Mouse (Mus musculus) stomach, embryonic 16.5 days (tissue): ENCODE measurements at regions not wholly inside any gene's neighbourhood (a gene's known extent, or its start where the extent isn't known, plus 50 kb on each side); places are given as distances from the start of the nearest gene placed in this dataset.

ENCODE experiments used
- ATAC-seq: fragments of 200-750 bp; cut with Nextera tagmentation; 2 replicates; pipeline ENCODE4 v1.8.0; 2017; ENCODE audit warnings: moderate number of reproducible peaks, moderate TSS enrichment; ENCODE audit not compliant: insufficient read depth, low FRiP score
- H3K27ac ChIP-seq: fragments of 300-500 bp; sonication (generic); 2 replicates; pipeline ENCODE4 v1.5.1; 2014; ENCODE audit warnings: low read length
- H3K27me3 ChIP-seq: fragments of 300-500 bp; sonication (generic); 2 replicates; pipeline ENCODE4 v1.6.1; 2014; ENCODE audit warnings: low read length, control low read depth, mixed read lengths; ENCODE audit not compliant: control insufficient read depth, insufficient read depth
- H3K36me3 ChIP-seq: fragments of 300-500 bp; sonication (generic); 2 replicates; pipeline ENCODE4 v1.6.1; 2014; ENCODE audit warnings: low read length; ENCODE audit not compliant: control insufficient read depth, insufficient read depth
- H3K4me1 ChIP-seq: fragments of 300-500 bp; sonication (generic); 2 replicates; pipeline ENCODE4 v1.6.1; 2014; ENCODE audit warnings: low read length, control low read depth, mixed read lengths; ENCODE audit not compliant: control insufficient read depth, insufficient read depth
- H3K4me2 ChIP-seq: fragments of 300-500 bp; sonication (generic); 2 replicates; pipeline ENCODE4 v1.6.1; 2014; ENCODE audit warnings: low read depth, low read length, mixed read lengths
- H3K4me3 ChIP-seq: fragments of 300-500 bp; sonication (generic); replicated peaks from 2 replicates; pipeline ENCODE4 v1.5.1; 2014; ENCODE audit warnings: mild to moderate bottlenecking, low read length
- H3K9ac ChIP-seq: fragments of 300-500 bp; sonication (generic); 2 replicates; pipeline ENCODE4 v1.6.1; 2014; ENCODE audit warnings: low read length
- H3K9me3 ChIP-seq: fragments of 300-500 bp; sonication (generic); replicated peaks from 2 replicates; pipeline ENCODE4 v1.6.1; 2016; ENCODE audit warnings: low read length, control low read depth; ENCODE audit not compliant: control insufficient read depth
- WGBS: fragments of 180-500 bp; shearing (Covaris S2); extraction: QIAGEN DNeasy Blood & Tissue Kit; methylation state at CpG from one replicate; pipeline ENCODE4 v1.1.7; 2014; 5-methylcytosine and 5-hydroxymethylcytosine counted together

GRCm38 (mm10) chr12:78118131-78118530, 75.9 kb upstream of the Gm6657 start:
- Histone ChIP-seq H3K4me3 (no peak overlapping the region), H3K27ac (no peak overlapping the region), H3K36me3 (no peaks in the 10 kb centered on the region), H3K9me3 (no peaks in the 10 kb centered on the region), H3K4me2 (no peak overlapping the region), H3K9ac (no peak overlapping the region), H3K4me1 (no peaks in the 10 kb centered on the region), H3K27me3 (no peaks in the 10 kb centered on the region)
- no peak for ATAC-seq
- WGBS = 64% methylated on average over 1 of the region's 1 CpGs

- H3K9ac ChIP-seq = no peak overlapping the region
- H3K4me1 ChIP-seq = no peaks in the 10 kb centered on the region
- no peak overlapping the region for H3K27ac ChIP-seq
- no peak overlapping the region for H3K4me3 ChIP-seq
- ATAC-seq = no peak
- no peak overlapping the region for H3K4me2 ChIP-seq
- no peaks in the 10 kb centered on the region for H3K36me3 ChIP-seq
- H3K9me3 ChIP-seq = no peaks in the 10 kb centered on the region
- WGBS = 56% methylated on average over 2 of the region's 2 CpGs
- no peaks in the 10 kb centered on the region for H3K27me3 ChIP-seq
Observed at GRCm38 (mm10) chr12:78119246-78119645, 74.8 kb upstream of the Gm6657 start.

- Histone ChIP-seq H3K9ac (no peak overlapping the region), H3K4me1 (no peaks in the 10 kb centered on the region), H3K27me3 (no peaks in the 10 kb centered on the region), H3K27ac (no peak overlapping the region), H3K36me3 (no peaks in the 10 kb centered on the region), H3K4me2 (no peak overlapping the region), H3K9me3 (no peaks in the 10 kb centered on the region), H3K4me3 (no peak overlapping the region)
- 50% methylated on average over 5 of the region's 5 CpGs for WGBS
- ATAC-seq = 0 out of 2 replicates have a peak, but pooled peaks have one; percentile 37
Observed at GRCm38 (mm10) chr12:78119855-78120254, 74.2 kb upstream of the Gm6657 start.

- no peak overlapping the region for H3K9ac ChIP-seq
- no peaks in the 10 kb centered on the region for H3K4me1 ChIP-seq
- no peaks in the 10 kb centered on the region for H3K9me3 ChIP-seq
- H3K36me3 ChIP-seq = no peaks in the 10 kb centered on the region
- H3K4me2 ChIP-seq = no peak overlapping the region
- 72% methylated on average over 5 of the region's 5 CpGs for WGBS
- no peak overlapping the region for H3K27ac ChIP-seq
- H3K4me3 ChIP-seq = no peak overlapping the region
- no peaks in the 10 kb centered on the region for H3K27me3 ChIP-seq
- ATAC-seq = no peak
Observed at GRCm38 (mm10) chr12:78129130-78129845, 64.8 kb upstream of the Gm6657 start.

GRCm38 (mm10) chr12:78132016-78132797, 61.8 kb upstream of the Gm6657 start:
- Histone ChIP-seq H3K9me3 (no peaks in the 10 kb centered on the region), H3K27me3 (no peaks in the 10 kb centered on the region), H3K4me1 (no peaks in the 10 kb centered on the region), H3K36me3 (no peaks in the 10 kb centered on the region), H3K4me2 (no peak overlapping the region), H3K27ac (no peak overlapping the region), H3K9ac (no peak overlapping the region), H3K4me3 (no peak overlapping the region)
- ATAC-seq = no peak
- WGBS = 47% methylated on average over 8 of the region's 8 CpGs

- Histone ChIP-seq H3K4me2 (no peak overlapping the region), H3K4me3 (no peak overlapping the region), H3K4me1 (no peaks in the 10 kb centered on the region), H3K36me3 (no peaks in the 10 kb centered on the region), H3K9ac (no peak overlapping the region), H3K27me3 (no peaks in the 10 kb centered on the region), H3K27ac (no peak overlapping the region), H3K9me3 (no peaks in the 10 kb centered on the region)
- ATAC-seq = no peak
- WGBS = 80% methylated on average over 9 of the region's 9 CpGs
Observed at GRCm38 (mm10) chr12:78133341-78133740, 60.7 kb upstream of the Gm6657 start.

GRCm38 (mm10) chr12:78133984-78134383, 60.1 kb upstream of the Gm6657 start:
- no peak overlapping the region for H3K9ac ChIP-seq
- no peak overlapping the region for H3K4me3 ChIP-seq
- no peaks in the 10 kb centered on the region for H3K9me3 ChIP-seq
- no peaks in the 10 kb centered on the region for H3K4me1 ChIP-seq
- no peak for ATAC-seq
- H3K27ac ChIP-seq = no peak overlapping the region
- H3K36me3 ChIP-seq = no peaks in the 10 kb centered on the region
- H3K4me2 ChIP-seq = no peak overlapping the region
- 57% methylated on average over 4 of the region's 4 CpGs for WGBS
- no peaks in the 10 kb centered on the region for H3K27me3 ChIP-seq

- no peak for ATAC-seq
- Histone ChIP-seq H3K4me3 (no peak overlapping the region), H3K36me3 (no peaks in the 10 kb centered on the region), H3K4me1 (no peaks in the 10 kb centered on the region), H3K27ac (no peak overlapping the region), H3K4me2 (no peak overlapping the region), H3K27me3 (no peaks in the 10 kb centered on the region), H3K9me3 (no peaks in the 10 kb centered on the region), H3K9ac (no peak overlapping the region)
- WGBS = 74% methylated on average over 3 of the region's 3 CpGs
Observed at GRCm38 (mm10) chr12:78137196-78137595, 56.8 kb upstream of the Gm6657 start.

- no peaks in the 10 kb centered on the region for H3K27me3 ChIP-seq
- no peaks in the 10 kb centered on the region for H3K4me1 ChIP-seq
- H3K4me3 ChIP-seq = no peak overlapping the region
- no peaks in the 10 kb centered on the region for H3K36me3 ChIP-seq
- H3K9ac ChIP-seq = no peak overlapping the region
- H3K27ac ChIP-seq = no peak overlapping the region
- no peak overlapping the region for H3K4me2 ChIP-seq
- ATAC-seq = no peak
- H3K9me3 ChIP-seq = no peaks in the 10 kb centered on the region
- 93% methylated on average over 1 of the region's 1 CpGs for WGBS
Observed at GRCm38 (mm10) chr12:78138467-78138866, 55.6 kb upstream of the Gm6657 start.
